Mouse (Mus musculus) cerebellum, postnatal 4 days (tissue): ENCODE measurements around the gene Polg.

Source experiments
- DNase-seq, 2 experiments: peaks; one replicate each; pipeline ENCODE4 v3.0.0; 2022; ENCODE audit warnings: low spot score in 2 of 2, mixed read lengths in 1 of 2

Gene Polg

GRCm38 (mm10) chr7:79465461-79466044, 609 bp downstream of the Polg start:
- no peak for DNase-seq

DNA sequence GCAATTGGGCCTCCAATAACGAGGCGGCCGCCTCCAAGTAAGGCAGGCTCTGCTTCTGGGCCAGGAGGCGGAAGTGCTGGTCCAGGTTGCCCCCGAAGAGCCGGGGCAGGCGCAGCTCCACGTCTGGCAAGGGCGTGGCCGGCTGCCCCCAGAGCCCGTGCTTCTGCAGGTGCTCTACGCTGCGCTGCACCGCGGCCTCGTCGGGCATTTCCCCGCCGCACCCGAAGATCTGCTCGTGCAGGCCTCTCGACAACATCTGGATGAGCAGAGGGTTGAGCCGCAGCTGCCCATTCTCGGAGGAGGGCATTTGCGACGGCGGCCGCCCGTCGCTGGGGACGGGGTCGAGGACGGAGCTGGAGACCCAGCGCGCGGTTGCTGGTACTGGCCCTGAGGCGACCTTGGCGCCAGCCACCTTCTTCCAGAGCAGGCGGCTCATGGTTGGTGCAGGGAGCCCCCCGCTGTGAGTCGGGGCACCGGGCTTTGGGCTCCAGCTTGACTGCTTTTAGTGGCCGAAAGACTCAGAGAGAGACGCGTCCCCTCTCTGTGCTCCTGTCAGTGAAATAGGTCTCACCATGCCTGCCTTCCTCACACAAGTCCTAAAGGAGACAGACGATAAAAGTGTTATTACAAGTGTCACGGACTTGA, 1.3 kb downstream of the Polg start:
- DNase-seq, result peak in 1 of 2 experiments; percentile 50

DNA sequence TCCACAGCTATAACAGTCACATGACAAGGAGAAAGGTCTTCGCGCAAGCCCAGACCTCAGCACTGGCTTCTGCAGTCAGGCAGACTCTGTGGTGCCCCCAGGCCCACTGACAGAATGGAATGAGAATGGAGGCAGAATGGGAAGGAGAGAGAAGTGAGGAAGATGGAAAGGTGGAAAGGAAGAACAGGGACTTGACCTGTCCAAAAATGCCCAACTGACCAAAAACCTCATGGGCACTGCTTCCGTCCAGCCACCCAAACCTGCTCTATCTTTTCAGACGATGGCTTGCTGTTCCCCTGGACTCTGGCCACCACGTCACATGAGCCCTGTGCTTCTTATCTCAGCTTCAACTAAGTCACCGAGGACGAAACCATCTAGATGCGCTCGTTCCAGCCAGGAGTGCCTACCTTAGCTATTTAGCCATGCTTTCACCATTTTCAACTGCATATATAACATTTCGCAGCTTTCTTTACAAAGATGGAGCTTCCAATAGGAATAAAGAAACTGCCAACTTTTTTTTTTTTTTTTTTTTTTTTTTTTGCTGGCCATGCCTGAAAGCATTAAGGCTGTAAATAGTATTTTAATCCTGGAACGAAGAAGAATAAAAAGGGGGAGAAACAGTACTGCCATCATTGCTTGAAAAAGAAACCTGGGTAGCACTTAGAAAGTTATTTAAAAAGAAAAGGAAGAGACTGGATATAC, 2.6 kb downstream of the Polg start:
- DNase-seq, result no peak

DNA sequence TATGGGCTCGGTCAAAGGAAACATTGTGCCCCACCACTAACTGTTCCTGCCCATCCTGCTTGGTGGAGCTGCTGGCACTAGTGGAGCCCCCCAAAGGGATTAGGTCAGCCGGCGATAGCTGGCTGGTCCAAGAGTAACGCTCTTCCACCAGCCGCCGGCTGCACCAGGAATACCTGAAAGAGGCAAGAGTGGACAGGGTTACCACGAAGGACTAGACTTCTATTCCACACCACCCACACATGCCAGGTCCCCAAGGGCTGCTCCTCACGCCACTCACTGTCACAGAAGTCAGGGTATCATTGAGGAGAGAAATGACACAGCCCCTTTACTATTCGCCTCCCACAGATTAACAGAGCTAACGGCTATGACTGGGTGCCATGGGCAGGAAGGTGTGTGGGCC, 4.4 kb downstream of the Polg start:
- no peak for DNase-seq

- DNase-seq, result no peak
These were observed 18.7 kb downstream of the Polg start for GRCm38 (mm10) chr7:79447486-79447885.

DNA sequence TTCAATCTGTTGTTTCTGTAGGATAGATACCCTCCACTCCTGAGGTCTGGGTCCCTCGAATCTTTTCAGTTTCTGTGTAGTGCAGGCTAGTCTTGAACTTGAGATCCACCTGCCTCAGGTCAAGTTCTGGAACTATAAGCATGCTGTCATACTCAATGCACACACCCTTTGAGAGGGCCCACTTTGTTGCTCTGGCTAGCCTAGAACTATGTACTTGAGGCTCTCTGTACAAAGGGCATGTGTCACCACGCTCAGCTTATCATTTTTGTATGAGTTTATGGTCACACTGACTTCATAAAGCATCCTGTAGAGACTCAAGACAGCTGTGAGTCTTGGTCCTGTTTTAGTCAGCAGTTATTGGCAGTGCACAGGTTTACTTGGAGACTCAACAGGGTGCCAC, 19.1 kb downstream of the Polg start:
- DNase-seq, result no peak

DNA sequence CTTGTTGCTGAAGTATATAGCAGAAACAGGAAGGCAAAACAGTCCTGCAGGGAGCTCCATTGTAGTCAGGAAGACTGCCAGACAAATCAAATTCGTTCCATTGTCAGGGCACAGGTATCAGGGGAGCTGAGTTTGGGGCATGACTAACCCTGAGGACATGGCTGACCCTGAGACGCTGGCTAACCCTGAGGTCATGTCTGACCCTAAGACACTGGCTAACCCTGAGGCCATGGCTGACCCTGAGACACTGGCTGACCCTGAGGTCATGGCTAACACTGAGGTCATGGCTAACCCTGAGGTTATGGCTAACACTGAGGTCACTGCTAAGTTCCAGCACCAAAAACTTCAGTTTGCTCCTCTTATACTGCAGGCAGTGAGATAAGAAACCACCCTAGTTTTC, 26.1 kb downstream of the Polg start:
- DNase-seq, result no peak

- DNase-seq, result no peak
These were observed 37.9 kb downstream of the Polg start for GRCm38 (mm10) chr7:79428243-79428642.

DNA sequence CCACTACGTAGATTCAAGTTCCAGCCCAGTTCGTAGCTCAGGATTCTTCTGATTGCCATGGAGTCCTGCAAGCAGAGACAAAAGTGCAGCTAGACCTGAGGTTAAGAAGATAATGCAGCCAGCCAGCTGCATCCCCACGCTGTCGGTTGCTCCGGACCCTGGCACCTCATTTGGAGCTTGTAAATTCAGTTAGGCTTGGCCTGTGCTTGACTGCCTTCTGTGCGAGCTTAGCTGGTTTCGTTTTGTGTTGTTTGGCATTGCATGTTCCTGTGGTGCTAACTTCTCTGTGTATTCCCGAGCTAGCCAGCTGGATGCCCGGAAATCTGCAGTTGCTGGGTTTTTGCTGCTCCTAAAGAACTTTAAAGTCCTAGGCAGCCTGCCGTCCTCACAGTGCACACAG, 40.4 kb downstream of the Polg start:
- DNase-seq, result no peak

DNA sequence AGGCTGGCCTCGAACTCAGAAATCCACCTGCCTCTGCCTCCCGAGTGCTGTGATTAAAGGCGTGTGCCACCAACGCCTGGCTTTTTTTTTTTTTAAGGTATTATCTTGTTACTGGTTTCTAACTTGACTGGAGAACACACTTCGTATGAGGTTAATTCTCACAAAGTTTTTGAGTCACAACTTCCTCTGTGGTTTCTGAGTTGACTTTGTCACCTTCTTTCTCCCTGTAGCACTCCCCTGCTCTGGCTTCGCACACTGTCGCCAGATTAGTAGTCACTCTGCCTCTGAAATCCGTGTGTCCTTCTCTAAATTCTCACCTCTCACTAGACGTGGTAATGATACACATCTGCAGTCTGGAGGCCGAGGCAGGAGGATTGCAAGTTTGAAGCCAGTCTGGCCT, 43.3 kb downstream of the Polg start:
- no peak for DNase-seq

GRCm38 (mm10) chr7:79419950-79420349, 46.2 kb downstream of the Polg start:
- no peak for DNase-seq

DNA sequence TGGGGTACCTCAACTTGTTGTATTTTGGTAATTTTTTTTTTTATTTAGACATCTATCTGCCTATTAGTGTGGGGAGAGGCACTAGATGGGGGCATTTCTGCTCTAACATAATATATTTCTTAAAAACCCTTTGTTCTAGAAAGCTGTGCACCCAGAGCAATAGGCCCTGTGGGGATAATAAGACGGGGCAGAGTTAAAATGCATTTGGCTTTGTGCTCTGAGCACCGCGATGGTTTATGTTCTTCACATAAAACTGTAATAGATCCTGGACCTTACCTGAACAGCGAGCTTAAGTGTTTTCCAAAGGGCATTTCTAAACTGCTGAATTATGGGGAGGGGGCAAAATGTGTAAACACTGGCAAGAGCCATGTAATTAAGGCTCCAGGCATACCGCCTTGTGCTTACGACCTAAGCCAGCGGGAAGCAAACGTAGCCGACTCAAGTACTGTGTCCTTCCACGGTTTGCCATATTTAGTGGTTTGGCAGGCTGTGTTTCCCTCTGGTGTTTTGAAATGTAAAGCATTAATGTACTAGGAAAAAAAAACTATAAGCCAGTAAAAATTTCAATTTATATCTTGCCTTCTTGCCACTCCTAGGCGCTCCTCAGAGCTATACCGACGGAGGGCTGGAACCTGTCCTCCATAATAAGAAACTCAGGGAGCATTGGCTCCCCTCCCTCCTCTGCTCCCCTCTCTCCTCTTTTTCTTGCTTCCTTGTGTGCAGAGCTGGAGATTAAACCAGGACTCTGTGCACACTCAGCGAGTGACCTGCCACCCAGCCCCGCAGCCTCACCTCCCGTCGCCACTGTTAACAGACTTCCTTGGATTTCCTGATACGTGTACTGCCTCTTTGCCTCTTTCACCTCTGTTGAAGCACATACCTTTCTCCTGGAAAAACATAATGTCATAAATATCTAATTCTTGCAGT, 51.5 kb downstream of the Polg start:
- no peak for DNase-seq

GRCm38 (mm10) chr7:79400296-79400695, 65.9 kb downstream of the Polg start:
- no peak for DNase-seq

DNA sequence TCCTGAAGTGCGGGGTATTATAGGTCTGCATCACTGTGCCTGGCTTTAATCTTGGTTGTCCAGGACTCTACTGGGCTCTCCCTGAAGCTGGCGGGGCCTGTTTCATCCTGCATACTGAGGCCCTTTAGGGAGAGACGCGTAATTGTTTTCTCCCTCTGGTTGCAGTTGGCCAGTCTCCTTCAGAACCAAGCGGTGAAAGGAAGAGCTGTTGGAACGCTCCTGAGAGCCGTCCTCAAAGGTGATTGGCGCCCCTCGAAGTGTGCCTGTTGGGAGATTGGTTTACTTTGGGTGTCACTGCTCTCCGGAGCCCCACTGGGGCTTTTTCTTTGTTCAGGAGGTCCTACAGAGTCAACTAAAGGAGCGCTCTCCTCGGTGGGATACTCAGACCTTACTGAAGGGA, 67.2 kb downstream of the Polg start:
- no peak for DNase-seq

GRCm38 (mm10) chr7:79398426-79398825, 67.7 kb downstream of the Polg start:
- no peak for DNase-seq

- no peak for DNase-seq
These were observed 68.7 kb downstream of the Polg start for GRCm38 (mm10) chr7:79397446-79397963.
